Mouse (Mus musculus) kidney, postnatal 36 days (tissue): ENCODE data around the gene Gm13285.
"Not testable (repeated sequence)": the region's sequence is repeated elsewhere in the genome, so short reads cannot be mapped to it uniquely, and the experiment has no call there.

Source experiments
- DNase-seq, 2 experiments: peaks; one replicate each; pipeline ENCODE4 v3.0.0; 2021 to 2022; ENCODE audit warnings: mixed read lengths in 2 of 2

The Gm13285 gene

DNA sequence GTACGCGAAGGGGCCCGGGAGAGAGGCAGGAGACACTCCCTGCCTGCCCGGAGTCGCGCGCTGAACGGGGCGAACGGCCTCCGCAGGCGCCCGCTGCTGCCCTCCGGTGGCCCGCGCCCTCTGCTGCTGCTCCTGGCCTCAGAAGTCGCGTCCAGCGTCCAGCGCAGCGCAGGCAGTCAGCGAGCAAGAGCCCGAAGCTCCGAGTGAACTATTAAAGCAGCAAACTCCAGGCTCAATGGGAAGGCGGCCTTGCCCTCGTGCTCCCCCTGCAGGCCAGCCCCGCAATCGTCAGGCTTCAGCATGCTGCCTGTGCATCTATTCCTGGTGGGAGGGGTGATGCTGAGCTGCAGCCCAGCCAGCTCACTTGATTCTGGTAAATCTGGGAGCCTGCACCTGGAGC, 2.4 kb upstream of the Gm13285 start, which contains the start of gene Gm13279:
Gene Gm13279 (plus strand): TSS at position 301 of the 400 bp plus-strand sequence.
- not testable (repeated sequence) for DNase-seq

DNA sequence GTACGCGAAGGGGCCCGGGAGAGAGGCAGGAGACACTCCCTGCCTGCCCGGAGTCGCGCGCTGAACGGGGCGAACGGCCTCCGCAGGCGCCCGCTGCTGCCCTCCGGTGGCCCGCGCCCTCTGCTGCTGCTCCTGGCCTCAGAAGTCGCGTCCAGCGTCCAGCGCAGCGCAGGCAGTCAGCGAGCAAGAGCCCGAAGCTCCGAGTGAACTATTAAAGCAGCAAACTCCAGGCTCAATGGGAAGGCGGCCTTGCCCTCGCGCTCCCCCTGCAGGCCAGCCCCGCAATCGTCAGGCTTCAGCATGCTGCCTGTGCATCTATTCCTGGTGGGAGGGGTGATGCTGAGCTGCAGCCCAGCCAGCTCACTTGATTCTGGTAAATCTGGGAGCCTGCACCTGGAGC, 3.5 kb downstream of the Gm13285 start, which contains the start of gene Gm13287:
Gene Gm13287 (plus strand): TSS at position 301 of the 400 bp plus-strand sequence.
- DNase-seq = not testable (repeated sequence)

DNA sequence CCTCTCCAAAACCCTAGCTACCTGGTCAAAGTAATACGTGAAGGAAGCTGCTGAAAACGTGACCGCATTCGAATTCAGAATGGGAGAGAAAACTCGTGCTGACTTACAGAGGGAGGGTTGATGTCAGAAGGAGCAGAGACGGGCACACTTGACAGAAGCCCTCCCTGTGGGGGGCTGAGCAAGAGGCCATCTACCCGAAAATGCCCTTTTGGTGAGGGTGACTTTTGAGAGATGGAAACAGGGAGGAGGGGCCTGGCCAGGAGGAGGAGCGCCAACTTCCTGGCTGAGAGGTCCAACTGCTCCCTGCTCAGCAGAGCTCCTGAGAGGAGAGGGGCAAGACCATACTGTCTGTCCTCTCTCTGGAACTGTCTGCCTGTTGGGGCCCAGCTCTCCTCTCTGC, 5.8 kb downstream of the Gm13285 start, which contains the start of gene Gm13288:
Gene Gm13288 (plus strand): TSS at position 301 of the 400 bp plus-strand sequence.
- not testable (repeated sequence) for DNase-seq

DNA sequence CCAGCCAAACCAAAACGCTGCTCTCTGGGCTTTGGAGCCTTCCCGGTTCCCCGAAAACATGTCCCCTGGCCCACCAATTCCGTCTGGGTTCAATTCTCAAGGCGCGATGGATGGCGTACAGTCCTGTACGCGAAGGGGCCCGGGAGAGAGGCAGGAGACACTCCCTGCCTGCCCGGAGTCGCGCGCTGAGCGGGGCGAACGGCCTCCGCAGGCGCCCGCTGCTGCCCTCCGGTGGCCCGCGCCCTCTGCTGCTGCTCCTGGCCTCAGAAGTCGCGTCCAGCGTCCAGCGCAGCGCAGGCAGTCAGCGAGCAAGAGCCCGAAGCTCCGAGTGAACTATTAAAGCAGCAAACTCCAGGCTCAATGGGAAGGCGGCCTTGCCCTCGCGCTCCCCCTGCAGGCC, 6.3 kb downstream of the Gm13285 start:
- DNase-seq = peak; percentile 32 to 53

DNA sequence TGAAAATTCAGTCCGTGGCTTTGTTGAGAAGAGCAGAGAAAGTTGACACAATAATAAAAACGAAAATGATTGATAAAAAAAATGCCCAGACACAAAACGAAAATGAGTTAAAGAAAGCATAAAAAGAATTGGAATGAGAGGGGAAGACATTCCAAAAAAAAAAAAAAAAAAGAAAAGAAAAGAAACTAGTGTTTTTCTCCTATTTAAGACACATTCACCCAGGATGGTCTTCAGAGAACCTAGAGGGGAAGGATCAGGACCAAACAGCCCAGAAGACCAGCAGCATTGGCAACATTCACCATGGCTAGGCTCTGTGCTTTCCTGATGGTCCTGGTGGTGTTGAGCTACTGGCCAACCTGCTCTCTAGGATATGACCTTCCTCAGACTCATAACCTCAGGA, 16.5 kb downstream of the Gm13285 start, which contains the start of gene Ifna7:
Gene Ifna7 (plus strand): TSS at position 301 of the 400 bp plus-strand sequence.
- DNase-seq = no peak

DNA sequence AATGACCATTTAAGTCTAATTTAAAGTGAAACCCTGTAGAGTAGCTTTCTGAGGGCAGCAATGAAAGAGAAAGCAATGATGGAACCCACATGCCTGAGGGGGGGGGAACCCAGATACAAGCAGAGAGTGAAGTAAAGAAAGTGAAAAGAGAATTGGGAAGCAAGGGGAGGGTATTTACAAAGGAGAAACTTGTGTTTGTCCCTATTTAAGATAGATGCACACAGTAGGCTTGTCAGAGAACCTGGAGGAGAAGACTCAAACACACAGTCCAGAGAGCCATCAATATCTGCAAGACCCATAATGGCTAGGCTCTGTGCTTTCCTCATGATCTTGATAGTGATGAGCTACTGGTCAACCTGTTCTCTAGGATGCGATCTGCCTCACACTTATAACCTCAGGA, 20.2 kb downstream of the Gm13285 start, which contains the start of gene Ifna11:
Gene Ifna11 (plus strand): TSS at position 301 of the 400 bp plus-strand sequence.
- DNase-seq = no peak

DNA sequence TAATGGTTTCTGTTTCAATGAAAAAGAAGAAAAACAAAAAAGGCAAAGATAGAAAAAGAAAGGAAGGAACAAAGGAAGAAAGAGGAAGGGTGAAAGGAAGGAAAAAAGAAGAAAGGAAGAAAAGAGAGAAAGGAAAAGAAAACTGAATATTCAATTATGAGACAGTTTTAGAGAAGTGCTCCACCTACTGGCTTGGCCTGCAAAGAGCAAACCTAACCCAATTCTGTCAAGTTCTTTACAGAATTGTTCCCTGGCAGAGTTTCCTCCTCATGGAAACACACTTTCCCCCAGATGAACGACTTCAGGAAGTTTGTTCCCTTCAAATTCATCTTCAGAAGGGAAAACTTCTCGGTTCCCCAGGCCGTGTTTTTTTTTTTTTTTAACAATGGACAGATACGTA, 23.5 kb downstream of the Gm13285 start:
- DNase-seq = peak in 1 of 2 experiments; percentile 50

DNA sequence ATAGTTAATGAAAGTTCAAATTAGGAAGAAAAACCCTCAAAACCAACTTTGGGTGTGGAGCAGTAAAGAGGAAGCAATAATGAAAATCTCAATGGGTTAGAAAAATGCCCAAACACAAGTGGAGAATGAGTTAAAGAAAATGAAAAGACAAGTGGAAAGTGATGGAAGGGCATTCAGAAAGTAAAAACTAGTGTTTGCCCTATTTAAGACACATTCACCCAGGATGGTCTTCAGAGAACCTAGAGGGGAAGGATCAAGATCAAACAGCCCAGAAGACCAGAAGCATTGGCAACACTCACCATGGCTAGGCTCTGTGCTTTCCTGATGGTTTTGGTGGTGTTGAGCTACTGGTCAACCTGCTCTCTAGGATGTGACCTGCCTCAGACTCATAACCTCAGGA, 27.7 kb downstream of the Gm13285 start, which contains the start of gene Ifna6:
Gene Ifna6 (plus strand): TSS at position 301 of the 400 bp plus-strand sequence.
- DNase-seq = not testable (repeated sequence)

DNA sequence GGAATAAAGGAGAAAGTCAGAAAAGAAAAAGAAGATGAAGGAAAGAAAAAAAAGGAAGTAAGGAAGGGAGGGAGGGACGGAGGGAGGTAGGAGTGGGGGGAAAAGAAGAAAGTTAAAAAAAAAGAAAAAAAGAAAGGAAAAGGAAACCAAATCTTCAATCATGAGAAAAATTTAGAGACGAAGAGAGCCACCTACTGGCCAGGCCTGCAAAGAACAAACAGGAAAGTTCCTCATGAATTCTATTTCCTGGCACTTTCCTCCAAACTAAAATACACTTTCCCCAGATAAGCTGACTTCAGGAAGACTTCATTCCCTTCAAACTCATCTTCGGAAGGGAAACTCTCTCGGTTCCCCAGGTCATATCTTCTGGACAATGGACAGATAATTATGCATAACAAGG, 31.1 kb downstream of the Gm13285 start:
- DNase-seq = peak; percentile 7 to 66

DNA sequence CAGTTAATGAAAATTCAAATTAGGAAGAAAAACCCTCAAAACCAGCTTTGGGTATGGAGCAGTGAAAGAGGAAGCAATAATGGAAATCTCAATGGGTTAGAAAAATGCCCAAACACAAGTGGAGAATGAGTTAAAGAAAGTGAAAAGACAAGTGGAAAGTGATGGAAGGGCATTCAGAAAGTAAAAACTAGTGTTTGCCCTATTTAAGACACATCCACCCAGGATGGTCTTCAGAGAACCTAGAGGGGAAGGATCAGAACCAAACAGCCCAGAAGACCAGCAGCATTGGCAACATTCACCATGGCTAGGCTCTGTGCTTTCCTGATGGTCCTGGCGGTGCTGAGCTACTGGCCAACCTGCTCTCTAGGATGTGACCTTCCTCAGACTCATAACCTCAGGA, 35.8 kb downstream of the Gm13285 start, which contains the start of gene Ifna5:
Gene Ifna5 (plus strand): TSS at position 301 of the 400 bp plus-strand sequence.
- not testable (repeated sequence) for DNase-seq

DNA sequence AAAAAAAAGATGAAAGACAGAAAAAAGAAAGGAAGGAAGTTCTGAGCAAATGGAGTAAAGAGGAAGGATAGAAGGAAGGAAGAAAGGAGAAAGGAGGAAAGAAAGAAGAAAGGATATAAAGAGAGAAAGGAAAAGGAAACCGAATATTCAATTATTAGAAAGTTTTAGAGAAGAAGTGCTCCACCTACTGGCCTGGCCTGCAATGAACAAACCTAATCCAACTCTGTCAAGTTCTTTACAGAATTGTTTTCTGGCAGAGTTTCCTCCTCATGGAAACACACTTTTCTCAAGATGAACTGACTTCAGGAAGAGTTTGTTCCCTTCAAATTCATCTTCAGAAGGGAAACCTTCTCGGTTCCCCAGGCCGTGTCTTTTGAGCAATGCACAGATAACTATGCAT, 39.4 kb downstream of the Gm13285 start:
- peak in 1 of 2 experiments; percentile 58 for DNase-seq

DNA sequence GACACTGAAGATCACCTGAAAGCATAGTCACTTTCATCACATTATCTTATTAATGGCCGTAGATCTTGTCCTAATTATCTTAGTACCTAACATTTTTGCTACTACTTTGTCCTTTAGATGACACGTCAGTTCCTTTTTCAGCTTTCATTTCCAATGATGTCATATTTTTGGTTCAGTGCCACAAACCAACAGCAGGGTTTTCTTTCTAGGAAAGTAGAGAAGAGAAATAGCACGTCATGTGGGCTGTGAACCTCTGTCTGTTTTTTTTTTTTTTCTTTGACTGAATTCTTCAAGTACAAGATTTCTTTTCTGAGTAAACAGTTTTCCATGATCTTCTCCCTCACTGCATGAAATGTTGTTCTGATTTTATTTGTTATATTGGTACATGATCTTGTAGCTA, 40.6 kb downstream of the Gm13285 start:
- no peak for DNase-seq

DNA sequence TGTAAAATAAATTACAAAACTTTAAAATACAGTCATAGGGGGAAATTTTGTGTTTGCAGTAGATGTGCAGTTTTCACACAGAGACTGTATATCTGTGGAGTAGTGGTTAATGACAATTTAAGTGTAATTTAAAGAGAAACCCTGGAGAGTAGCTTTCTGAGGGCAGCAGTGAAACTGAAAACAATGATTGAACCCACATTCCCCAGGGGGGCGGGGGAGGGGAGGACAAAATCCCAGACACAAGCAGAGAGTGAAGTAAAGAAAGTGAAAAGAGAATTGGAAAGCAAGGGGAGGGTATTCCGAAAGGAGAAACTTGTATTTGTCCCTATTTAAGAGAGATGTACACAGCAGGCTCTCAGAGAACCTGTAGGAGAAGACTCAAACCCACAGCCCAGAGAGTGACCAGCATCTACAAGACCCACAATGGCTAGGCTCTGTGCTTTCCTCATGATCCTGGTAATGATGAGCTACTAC, 42.0 kb downstream of the Gm13285 start, which contains the start of gene Ifna4:
Gene Ifna4 (plus strand): TSS at position 424 of the 474 bp plus-strand sequence.
- no peak for DNase-seq

DNA sequence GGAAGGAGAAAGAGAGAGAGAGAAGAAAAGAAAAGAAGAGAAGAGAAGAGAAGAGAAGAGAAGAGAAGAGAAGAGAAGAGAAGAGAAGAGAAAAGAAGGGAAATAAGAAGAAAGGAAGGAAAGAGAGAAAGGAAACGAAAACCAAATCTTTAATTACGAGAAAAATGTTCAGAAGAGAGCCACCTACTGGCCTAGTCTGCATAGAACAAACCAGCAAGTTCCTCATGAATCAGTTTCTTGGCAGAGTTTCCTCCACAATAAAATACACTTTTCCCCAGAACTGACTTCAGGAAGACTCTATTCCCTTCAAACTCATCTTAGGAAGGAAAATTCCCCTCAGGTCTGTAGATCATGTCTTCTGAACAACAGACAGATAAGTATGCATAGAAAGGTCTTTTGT, 45.9 kb downstream of the Gm13285 start:
- DNase-seq = no peak

DNA sequence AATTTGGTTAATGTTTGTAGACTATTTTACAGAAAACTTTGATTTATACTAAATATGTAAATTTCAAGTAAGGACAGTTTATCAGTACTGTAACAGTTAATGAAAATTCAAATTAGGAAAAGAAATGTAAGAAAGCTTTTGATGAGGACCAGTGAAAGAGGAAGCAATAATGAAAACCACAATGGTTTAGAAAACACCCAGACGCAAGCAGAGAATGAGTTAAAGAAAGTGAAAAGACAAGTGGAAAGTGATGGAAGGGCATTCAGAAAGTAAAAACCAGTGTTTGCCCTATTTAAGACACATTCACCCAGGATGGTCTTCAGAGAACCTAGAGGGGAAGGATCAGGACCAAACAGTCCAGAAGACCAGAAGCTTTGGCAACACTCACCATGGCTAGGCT, 50.2 kb downstream of the Gm13285 start, which contains the start of gene Ifna1:
Gene Ifna1 (plus strand): TSS at position 390 of the 400 bp plus-strand sequence.
- no peak for DNase-seq
